Mouse (Mus musculus) T-helper 2 cell (primary cell): ENCODE measurements around the gene Slc4a10.

Experiments
- in situ Hi-C: fragments of 300-600 bp; cut with MboI, MseI; formaldehyde crosslinking; loops from one replicate; pipeline ENCODE4 v1.15.1; 2025; ENCODE audit warnings: high pct_unique_total_duplicates

Gene Slc4a10

DNA sequence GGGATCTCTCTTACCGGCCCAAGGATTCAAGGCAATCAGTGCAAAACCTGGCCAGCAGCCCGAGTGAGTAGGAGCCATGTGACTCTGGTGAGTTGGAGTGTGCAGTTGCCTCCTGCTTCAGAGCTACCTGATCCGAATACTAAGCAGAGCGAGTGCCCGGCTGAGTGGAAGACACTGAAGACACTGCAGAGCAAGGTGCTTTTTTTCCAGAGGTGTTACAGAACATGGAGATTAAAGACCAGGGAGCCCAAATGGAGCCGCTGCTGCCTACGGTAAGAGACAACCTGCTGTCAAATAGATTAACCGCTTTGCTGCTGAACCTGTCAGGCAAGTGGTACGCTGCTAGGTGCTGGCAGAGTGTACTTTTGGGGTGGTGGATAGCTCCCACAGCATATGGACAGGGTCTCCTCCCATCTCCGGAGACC lies at the start of gene Slc4a10:
Gene Slc4a10, plus strand, starts transcription at position 42 of the 425 bp plus-strand sequence.
- in situ Hi-C loops, result no loop called here

DNA sequence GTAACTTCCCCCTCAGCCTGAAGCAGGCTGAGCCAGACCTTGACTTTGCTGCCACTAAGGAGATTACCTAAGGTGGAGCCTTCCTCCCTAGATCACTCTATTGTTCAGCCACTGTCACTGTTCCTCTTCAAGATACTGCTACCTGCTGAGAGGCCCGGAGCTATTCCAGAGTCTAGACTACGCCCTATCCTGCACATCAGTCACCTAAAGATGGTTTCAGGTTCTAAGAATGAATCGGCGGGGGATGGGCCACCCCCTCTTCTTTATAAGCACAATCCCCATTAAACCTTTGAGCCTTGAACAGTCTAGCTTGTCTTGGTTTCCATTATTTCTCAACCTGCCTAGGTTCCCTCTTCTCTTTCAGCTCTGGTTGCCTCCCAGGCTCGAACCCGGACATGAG lies 45.0 kb upstream of the Slc4a10 start:
- in situ Hi-C loops, result loop anchor here (25.0 kb wide), 1 partner anchor 1286 kb away; no protein-coding TSS in a partner anchor

DNA sequence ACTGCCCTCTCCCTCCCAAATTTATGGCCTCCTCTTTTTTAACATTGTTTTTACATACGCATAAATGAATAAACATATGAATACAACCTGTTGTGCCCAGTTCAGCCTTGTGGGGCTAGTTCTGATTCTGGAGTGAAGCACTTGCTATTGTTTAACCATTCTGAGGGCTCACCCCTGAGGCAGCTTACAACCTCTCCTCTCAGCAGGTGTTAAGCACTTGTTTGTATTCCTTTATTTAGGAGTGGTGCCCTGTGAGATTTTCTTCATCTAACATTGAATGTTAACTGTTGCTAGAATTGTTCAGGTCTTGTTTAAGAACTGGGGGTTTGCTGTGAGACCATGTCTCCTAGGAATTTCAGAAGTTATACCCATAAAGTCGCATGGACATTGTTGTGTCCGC lies 28.1 kb upstream of the Slc4a10 start:
- in situ Hi-C loops, result loop anchor here (25.0 kb wide), 1 partner anchor 1269 kb away; no protein-coding TSS in a partner anchor

DNA sequence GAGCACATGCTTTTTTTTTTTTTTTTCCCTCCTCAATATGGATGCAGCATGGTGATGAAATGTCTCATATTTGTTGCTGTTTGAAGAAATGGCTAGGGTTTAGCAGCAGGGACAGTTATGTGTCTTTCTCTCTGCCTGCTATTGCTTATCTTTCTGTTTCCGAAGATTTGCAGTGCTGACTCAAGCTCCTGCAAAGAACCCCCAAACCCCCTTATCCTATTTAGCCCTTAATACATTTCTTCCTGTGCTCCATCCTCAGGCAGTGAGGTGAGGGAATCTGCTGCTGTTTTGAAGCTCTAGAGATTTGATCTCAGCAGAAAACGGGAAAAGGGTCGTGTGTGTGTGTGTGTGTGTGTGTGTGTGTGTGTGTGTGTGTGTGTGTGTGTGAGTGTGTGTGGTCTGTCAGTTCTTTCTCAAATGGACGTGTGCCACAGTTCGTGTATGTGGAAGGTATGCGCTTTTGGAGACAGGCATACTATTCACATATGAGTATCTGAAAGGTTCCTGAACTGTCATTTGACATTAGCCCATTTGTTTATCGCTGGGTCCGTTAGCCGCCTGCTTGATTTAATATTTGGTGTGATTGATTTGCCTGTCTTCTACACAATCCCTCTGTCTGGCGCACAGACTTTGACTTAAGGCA lies 720 bp downstream of the Slc4a10 start:
- in situ Hi-C loops, result no loop called here

DNA sequence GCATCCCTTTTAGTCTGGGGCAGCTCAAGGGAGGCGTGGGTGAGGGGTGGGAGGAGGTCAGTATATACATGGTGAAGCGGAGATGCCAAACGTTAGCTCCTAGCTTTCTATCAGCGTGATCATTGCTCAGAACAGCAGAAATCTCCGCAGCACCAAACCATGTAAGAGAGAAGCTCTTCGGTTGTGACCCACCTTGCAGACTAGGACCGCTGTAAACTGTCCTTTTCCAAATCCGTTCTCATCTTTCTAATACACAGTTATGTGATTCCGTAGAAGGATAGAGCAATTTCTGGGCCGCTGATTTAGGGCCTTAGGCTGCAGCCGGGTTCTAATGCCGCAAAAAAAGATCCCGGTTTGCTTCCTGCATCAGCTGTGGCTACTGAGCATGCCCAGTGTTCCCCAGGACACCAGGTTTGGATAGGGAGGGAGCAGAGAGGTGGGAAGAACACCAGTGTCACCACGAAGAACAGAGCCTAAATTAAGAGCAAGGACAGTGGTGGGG lies 1.3 kb downstream of the Slc4a10 start:
- in situ Hi-C loops, result no loop called here

DNA sequence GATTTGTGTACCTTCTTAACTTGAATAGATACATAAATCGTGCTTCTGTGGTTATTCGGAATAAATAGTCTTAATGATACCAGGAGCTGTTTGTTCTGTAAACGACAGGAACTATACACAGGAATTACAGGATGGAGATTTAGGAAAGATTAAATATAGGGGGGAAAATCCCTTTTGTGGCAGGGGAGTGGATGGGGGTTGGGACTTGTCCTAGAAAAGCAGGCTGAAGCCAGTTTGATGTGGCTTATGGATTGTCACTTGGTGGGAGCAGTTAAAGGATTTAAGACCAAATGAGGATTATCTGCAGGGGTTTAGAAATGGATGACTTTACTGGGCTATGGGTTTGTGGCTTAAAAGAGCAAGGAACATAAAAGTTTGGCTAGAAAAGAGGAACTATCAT lies 1.9 kb downstream of the Slc4a10 start:
- in situ Hi-C loops, result no loop called here

DNA sequence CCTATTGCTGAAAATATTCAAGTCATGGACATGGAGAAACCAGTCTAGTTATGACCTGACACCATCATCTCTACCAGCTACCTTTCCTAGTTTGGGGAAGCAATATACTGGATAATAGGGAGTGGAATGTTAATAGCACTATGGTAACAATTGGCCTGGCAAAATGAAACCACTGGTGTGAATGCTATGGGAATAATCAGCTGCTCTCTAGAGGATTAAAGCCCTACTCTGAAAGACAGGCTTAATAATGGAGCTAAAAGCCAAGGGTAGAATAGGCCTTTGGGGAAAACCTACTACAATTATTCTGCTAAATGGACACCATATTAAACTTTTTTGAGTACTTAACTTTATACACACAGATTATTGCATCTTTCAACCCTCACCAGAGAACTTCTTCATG lies 30.2 kb downstream of the Slc4a10 start:
- in situ Hi-C loops, result no loop called here

DNA sequence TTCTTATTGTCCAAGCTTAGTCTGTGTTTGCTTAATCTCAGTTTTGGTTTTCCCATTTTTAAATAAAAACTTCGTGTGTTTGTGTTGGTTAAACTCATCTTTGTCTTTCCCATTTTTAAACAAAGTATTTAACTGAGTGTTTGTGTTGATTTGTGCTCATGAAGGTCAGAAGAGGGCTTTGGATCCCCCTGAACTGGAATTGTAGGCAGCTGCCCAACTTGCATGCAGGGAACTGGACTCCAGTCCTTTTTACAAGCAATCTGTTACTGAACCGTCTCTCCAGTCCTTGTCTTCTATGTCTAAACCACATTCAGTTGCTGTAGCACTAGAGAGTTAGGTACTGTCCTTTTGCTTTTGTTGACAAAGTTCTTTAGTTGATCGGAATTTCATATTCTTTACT lies 41.3 kb downstream of the Slc4a10 start:
- in situ Hi-C loops, result no loop called here

DNA sequence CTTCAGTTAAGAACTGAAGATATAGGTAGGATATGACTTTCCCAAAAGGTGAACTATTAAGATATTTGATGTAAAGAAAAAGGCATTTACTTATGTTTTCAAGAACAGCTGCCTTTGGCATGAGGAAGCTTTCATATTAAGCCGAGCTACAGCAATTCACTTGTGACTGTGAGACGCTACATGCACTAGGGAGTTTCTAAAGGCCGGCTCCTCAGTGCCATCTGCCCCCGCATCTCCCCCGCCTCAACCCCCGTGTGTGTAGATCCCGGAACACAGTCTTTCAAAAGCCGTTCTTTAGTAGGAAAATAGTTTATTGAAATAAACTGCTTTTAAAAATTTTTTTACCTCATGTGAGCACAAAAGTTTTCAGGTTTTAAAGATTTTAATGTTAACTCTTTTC lies 42.5 kb downstream of the Slc4a10 start:
- in situ Hi-C loops, result no loop called here

DNA sequence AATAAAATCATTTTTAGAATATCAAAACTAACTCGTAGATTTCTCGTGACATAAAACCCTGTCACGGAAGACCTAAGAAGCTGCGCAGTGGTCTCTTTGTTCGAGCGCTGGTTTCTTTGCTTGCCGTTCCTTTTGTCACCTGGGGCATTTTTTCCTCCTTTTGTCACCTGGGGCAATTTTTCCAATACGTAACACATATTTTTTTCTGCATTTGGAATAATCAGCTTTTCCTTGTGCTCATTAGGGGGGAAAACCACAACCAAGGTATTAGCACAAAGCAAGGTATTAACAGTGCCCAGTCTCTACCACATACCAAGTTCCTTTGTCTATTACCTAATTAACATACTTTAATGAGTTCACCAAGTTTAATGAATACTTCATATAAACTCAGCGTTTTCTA lies 42.9 kb downstream of the Slc4a10 start:
- in situ Hi-C loops, result no loop called here

DNA sequence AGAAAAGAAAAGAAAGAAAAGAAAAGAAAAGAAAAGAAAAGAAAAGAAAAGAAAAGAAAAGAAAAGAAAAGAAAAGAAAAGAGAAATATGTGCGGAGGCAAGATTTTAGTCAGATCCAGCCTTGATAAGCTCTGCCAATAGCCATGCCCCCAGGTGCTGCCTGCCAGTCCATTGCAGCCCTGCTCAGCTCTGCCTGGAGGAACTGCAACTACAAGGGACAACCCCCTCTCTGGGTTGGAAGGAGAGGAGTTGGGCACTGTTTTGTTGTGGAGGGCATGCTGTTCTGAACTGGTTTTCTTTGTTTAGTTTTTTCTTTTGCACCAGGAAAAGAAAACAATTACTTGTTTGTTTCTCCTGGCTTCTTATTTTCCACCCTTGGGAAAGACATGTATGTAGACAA lies 54.3 kb downstream of the Slc4a10 start:
- in situ Hi-C loops, result no loop called here

DNA sequence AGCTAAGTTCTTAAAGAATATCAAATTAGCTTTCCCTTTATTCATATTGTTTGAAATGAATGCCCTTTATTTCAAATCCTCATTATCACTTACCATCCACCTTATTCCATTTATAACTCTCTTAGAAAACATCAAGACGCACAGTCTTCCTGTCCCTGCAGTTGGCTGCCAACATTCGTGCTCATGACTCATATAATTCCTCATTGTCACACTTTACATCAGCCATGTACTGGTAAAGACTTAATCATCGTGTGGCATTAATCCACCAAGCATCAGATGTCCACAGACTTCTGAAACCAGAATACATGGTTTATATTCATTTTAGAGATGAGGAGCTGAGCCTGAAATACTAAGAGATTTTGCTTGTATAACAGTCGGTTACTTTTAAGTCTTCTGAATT lies 69.1 kb downstream of the Slc4a10 start:
- in situ Hi-C loops, result no loop called here

DNA sequence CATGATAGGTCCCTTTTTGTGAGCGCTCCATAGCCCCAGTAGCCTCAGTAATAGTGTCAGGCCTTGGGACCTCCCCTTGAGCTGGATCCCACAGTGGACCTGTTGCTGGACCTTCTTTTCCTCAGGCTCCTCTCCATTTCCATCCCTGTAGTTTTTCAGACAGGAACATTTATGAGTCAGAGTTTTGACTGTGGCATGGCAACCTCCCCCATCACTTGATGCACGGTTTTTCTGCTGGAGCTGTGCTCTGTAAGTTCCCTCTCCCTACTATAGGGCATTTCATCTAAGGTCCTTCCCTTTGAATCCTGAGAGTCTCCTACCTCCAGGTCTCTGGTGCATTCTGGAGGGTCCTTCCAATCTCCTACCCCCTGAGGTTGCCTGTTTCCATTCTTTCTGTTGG lies 83.7 kb downstream of the Slc4a10 start:
- in situ Hi-C loops, result no loop called here

DNA sequence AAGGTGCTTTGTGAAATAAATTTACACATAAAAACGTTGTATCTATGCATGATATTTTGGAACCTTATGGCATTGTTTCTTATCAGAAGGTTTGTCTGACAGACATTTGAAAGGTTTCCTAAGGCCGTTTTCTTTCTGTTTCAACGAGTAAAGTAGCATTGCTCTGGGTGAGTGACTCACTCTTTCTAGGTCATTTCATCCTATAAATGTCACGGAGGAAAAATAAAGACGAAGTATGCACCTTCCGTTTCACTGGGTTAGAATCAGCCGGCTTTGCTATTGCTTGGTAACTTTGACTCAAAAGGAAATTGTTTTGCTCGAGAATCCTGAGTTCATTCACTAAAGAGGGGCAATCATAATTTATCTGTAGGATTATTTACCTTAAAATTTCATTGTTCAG lies 88.6 kb downstream of the Slc4a10 start:
- in situ Hi-C loops, result no loop called here

DNA sequence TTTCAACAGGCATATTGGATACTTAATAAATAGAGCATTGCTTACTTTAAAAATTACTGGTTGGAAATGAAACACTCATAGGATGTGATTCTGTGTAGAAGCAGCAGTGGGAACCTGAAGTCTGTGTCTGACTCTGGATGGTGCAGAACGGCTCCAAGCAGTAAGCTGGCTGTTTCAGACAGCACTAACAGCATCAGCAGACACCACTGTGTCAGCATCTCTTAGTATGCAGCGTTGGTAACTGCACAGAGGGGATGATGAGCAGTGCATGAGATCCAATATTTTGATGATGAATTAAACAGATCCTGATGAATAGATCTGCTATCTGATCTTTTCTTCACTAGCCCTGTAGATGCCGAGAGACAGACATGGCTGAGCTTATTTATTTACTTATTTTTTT lies 101.4 kb downstream of the Slc4a10 start:
- in situ Hi-C loops, result no loop called here

DNA sequence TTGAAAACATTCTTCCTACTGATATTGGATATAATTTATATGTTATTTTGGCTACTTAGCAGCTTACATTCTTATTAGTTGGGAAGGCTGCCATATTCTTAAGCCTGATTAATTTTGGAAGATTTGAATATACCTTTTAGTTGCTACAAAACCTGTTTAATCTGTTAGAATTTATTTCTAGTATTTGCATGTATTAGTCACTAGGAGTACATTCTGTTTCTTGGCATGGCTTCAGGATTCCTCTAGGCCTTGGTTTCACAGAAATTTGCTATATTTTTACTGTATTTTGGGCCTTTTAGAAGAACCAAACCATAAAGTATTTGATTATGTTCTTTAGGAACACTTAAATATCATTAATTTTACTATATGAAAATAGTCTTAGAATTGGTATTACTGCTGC lies 103.2 kb downstream of the Slc4a10 start:
- in situ Hi-C loops, result no loop called here

DNA sequence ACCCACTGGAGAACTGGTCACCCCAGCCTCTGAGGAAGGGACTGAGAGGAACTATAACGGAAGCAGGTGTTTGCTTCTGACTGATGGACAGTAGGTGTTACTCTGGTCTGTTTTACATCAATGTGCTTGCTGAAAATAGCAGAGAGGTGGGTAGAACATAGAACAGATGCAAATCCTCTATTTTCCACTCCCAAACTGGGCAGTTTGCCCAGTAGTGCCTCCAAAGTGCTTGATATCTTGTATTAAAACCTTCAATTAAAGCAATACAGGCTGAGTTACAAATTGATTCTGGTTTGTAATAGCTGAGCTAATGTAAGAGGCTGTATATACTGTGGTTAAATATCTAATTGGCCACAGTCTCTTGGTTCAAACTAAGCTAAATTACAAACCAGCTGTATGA lies 104.6 kb downstream of the Slc4a10 start:
- in situ Hi-C loops, result no loop called here

DNA sequence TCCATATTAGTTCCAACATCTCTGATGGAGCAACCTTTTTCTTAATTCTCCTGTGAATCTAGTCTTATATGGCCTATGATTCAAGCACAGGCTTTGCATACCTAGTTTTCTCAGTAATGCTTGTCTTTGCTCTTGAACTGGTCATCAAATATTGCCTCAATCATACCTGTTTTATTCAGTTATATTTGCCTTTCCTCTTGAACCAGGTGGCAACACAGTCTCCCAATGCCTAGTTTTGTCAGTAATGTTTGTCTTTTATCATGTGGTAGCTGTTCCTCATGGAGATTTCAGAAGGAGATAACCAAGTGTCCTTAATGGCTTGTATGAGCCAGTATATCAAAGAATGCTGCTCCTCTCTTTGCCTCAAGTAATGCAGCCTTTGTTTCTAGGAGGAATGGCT lies 163.8 kb downstream of the Slc4a10 start:
- in situ Hi-C loops, result no loop called here

DNA sequence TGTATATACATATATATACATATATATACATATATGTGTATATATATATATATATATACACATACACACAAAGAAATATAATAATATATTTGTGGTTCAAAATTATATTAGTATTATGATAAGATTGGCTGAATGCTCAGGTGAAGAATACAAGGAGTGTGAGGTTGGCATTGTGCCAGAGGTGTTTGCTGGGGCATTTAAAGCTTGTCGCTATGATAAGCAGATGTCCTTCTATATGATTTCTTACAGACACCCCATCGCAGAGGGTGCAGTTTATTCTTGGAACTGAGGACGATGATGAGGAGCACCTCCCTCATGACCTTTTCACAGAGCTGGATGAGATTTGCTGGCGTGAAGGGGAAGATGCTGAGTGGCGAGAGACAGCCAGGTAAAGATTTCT lies 164.8 kb downstream of the Slc4a10 start:
- in situ Hi-C loops, result no loop called here

DNA sequence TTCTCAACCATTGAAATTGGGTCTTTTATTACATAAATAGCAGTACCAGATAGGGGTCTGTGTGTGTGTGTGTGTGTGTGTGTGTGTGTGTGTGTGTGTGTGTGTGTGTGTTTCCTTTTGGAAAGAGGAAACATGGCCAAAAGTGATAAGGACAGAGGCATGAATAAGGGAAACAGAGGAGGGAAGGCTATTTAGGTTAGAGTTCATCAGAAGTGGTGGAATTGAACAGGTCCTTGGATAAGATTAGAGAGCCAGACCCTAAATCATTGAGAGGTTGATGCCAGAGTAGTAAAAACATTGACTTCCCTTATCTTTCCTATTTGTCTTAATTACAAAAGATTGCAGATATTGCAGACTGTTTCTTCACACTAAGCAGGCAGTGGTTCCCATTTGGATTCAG lies 181.3 kb downstream of the Slc4a10 start:
- in situ Hi-C loops, result no loop called here

DNA sequence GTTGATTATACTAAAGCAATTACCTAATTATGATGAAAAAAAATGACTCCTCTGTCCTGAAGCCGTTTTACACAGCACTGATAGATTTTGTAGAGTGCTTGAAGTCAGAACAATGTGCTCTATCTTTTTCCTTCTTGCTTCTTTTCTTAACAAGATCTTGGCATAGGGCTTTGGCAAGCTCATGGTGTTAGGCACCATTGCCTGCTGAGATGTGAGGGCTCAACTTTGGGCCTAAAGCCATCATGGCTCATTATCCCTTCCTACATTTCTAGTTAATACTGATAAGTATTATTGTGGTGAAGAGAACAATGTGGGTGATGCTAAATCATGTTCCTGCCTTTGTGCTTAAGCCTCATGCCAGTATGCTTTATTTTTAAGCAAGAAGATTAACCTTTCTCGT lies 185.0 kb downstream of the Slc4a10 start:
- in situ Hi-C loops, result no loop called here

DNA sequence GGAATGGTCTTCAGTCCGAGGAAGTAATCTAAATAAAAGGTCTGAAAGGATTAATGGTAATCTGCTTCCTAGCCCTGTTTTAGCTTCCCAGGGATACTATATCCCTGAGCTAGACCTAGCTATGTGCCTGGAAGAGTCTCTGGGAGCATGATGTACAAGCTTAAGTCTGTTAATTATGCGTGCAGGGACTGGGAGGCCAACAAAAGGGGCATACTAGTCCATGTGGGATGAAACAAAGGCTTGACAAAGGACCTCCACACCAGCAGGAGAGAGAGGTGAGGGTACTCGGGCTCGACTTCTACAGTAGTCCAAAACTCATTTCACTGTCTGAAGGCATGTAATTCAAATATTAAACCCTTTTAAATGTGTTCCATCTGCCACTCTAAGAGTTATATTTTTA lies 197.9 kb downstream of the Slc4a10 start:
- in situ Hi-C loops, result no loop called here

DNA sequence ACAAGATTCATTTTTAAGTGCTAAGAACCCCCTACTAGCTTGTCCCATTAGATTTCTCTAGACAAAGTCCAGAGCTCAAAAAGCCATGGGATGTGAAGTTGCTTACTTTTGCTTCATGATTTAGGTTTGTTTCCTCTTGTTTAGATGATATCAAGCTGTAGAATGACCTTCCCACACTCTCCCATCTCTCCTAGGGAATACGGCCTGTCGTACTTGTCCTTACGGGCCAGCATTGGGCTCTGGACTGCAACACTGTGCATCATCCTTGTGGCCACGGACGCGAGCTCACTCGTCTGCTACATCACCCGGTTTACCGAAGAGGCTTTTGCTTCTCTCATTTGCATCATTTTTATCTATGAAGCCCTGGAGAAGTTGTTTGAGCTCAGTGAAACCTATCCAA lies 222.2 kb downstream of the Slc4a10 start:
- in situ Hi-C loops, result no loop called here

DNA sequence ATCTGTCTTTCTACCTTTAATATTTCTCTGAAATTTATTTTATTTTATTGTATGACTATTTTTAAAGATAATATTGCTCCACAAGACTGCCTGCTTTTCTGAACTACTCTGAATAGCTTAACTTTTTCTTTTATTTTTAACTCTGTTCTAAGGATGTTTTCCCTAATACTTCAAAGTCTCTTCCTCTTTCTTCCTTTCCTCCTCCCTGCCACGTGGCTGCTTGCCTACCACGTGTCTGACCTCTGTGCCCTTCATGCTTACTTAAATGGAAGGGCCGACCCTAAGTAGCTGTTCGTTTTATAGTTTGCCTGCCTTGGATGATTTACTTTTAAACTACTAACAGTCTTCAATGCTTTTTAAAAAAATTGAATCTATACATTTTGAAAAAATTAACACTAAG lies 225.6 kb downstream of the Slc4a10 start:
- in situ Hi-C loops, result no loop called here
